Mouse (Mus musculus) E14TG2a.4 (cell line): ENCODE results near the gene Adgra3.

Source experiments
- H3K27me3 ChIP-seq: 2 replicates; pipeline ENCODE4 v1.6.1; 2014; ENCODE audit warnings: low read length, control low read depth; ENCODE audit not compliant: insufficient read depth
- H3K36me3 ChIP-seq: 2 replicates; pipeline ENCODE4 v1.6.1; 2014; ENCODE audit warnings: low read length, control low read depth; ENCODE audit not compliant: insufficient read depth
- H3K4me1 ChIP-seq: replicated peaks from 2 replicates; pipeline ENCODE4 v1.6.1; 2014; ENCODE audit warnings: low read depth, low read length, control low read depth
- H3K4me3 ChIP-seq: replicated peaks from 2 replicates; pipeline ENCODE4 v1.5.1; 2014; ENCODE audit warnings: mild to moderate bottlenecking, low read length
- H3K9me3 ChIP-seq: 2 replicates; pipeline ENCODE4 v1.6.1; 2014; ENCODE audit warnings: low read length, control low read depth
- CTCF ChIP-seq: conservative IDR thresholded peaks from 2 replicates; pipeline ENCODE4 v1.5.1; 2014; ENCODE audit warnings: low read length
- NANOG ChIP-seq: IDR thresholded peaks from 2 replicates; pipeline ENCODE4 v1.6.1; 2014; ENCODE audit warnings: borderline replicate concordance, low read length, mixed read lengths
- POU5F1 ChIP-seq: IDR thresholded peaks from 2 replicates; pipeline ENCODE4 v1.6.1; 2014; ENCODE audit warnings: low read length, borderline replicate concordance

Adgra3 gene

DNA sequence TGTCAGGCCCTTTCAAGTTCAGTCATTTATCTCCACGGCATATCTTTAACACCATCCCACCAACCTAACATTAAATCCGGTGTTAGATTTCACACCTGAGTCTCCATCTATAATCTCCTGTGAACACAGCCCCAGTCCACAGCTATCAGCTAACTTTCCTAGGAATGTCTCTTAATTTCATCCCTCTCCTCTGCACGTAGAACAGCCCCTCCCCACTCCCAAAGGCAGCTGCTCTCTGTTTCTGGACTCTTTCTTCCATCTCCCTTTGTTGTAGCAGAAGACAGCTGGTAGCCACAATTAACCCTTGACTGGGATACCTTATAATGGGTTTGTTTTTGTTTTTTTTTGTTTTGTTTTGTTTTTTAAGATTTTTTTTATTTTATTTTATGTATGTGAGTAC is 8.8 kb downstream of the Adgra3 start:
- no peak overlapping the region for H3K4me3 ChIP-seq
- H3K4me1 ChIP-seq: peaks cover 58% of the 10 kb centered on the region
- H3K27me3 ChIP-seq: no peaks in the 10 kb centered on the region
- TF ChIP-seq POU5F1 (no peak), CTCF (no peak), NANOG (no peak)
- 0 out of 2 replicates have a peak, but pooled peaks cover 3% of the 10 kb centered on the region for H3K36me3 ChIP-seq
- H3K9me3 ChIP-seq: no peaks in the 10 kb centered on the region

DNA sequence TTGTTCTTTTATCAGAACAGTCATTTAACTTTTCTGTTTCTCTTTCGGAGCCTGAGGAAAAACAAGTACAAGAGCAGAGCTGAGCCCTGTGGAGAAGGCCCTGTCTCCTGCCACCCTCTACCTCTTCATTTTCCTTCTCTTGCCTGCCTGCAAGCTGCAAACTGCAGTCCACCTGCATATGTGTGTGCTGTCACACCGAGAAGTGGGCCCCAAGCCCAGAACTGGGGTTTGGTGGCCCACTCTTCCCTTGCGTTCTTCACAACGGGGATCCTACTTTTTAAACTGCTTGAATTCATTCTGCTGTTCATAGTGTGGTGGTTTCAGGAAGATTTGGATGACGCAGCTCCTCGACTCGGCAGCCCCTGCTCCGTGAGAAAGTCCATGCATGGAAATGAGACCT is 9.3 kb downstream of the Adgra3 start:
- TF ChIP-seq POU5F1 (no peak), NANOG (no peak), CTCF (no peak)
- peaks cover 58% of the 10 kb centered on the region for H3K4me1 ChIP-seq

DNA sequence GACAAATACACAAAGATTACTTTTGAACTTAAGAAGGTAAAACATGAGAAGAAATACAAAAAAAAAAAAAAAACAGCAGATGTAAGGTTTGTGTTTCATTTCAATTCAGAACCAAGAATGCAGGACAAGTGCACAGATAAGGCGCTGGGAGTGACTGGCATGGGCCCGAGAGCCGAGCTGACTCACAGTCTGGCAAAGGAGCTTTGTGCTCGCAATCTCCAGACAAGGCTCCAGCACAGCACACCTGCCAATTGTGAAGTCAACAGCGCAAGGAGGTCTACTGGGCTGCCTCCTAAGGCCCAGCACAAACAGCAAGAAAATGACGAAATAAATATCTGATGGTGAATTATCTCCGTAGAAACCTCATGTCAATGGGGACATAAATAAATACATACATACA is 9.8 kb downstream of the Adgra3 start:
- H3K4me1 ChIP-seq: peaks cover 54% of the 10 kb centered on the region
- H3K4me3 ChIP-seq: no peak overlapping the region
- TF ChIP-seq POU5F1 (no peak), CTCF (no peak), NANOG (no peak)

More for the DNA sequence above, 9.3 kb downstream of the Adgra3 start:
- Histone ChIP-seq H3K36me3 (0 out of 2 replicates have a peak, but pooled peaks cover 3% of the 10 kb centered on the region), H3K4me3 (no peak overlapping the region), H3K27me3 (no peaks in the 10 kb centered on the region), H3K9me3 (no peaks in the 10 kb centered on the region)

DNA sequence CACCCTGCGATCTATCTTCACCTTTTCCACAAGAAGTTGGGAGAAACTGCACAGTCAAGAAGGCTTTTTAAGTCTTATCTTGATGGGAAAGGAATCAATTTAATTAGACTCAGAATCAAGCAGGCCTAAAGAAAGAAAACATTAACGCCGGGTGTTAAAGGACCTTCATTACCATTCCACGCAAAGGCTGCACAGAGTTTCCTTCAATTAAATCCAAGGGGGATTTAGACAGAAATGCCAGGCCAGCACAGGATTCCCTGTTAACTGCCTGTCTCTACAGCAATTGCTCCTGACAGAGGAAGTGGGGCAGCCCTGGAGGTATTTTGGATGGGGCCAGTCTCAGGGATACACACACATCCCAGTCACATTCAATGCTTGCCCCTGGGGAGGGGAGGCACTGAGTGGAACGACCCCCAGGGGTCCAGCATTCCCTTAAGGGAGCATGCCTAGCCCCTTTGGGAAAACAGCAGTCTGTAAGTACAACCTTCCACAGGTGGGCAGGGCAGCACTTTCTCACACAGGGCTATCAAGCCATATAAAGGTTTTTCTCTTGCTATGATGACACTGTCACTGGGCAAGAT is 10.4 kb downstream of the Adgra3 start:
- Histone ChIP-seq H3K4me1 (peaks cover 49% of the 10 kb centered on the region), H3K4me3 (no peak overlapping the region), H3K36me3 (0 out of 2 replicates have a peak, but pooled peaks cover 3% of the 10 kb centered on the region), H3K27me3 (no peaks in the 10 kb centered on the region), H3K9me3 (no peaks in the 10 kb centered on the region)
- TF ChIP-seq POU5F1 (no peak), CTCF (no peak), NANOG (no peak)

More for the DNA sequence above, 9.8 kb downstream of the Adgra3 start:
- 0 out of 2 replicates have a peak, but pooled peaks cover 3% of the 10 kb centered on the region for H3K36me3 ChIP-seq
- H3K9me3 ChIP-seq: no peaks in the 10 kb centered on the region
- no peaks in the 10 kb centered on the region for H3K27me3 ChIP-seq

DNA sequence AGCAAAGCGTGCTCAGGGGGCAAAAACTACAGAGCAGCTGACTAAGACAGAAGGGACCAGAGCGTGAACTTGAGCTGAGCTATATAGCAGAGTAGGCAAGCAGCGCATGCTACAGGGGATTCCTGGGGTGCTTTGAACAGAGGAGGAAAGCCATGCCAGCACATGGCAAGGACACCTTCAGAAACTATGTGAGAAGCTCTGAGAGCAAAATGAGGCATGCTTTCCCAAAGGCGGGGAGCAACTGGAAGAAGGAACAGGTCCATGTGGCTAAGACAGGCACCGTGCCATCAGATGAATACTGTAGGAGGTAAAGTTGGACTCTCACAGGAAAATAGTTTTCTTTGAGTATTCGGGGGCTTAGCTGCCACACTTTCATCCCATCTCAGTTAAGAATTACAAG is 13.6 kb downstream of the Adgra3 start:
- H3K36me3 ChIP-seq: no peaks in the 10 kb centered on the region
- no peak for TF ChIP-seq NANOG
- TF ChIP-seq POU5F1: no peak
- TF ChIP-seq CTCF: no peak
- no peaks in the 10 kb centered on the region for H3K27me3 ChIP-seq
- no peaks in the 10 kb centered on the region for H3K9me3 ChIP-seq
- peaks cover 33% of the 10 kb centered on the region for H3K4me1 ChIP-seq
- no peak overlapping the region for H3K4me3 ChIP-seq

DNA sequence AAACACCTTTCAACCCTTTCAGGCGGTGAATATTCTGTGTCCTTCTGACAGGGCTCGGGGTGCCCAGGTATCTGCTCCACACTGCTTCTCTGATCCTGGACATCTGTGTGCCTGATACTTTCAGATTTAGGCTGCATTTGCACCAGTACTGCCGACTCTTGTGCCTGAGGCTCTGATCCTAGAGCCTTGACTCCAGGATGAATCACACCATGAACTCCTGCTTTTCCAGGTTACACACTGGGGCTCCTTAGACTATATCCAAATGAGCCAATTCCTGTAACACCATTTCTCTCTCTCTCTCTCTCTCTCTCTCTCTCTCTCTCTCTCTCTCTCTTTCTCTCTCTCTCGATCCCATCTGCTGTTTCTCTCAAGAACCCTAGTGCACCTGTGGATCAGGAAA is 15.1 kb downstream of the Adgra3 start:
- H3K4me3 ChIP-seq: no peak overlapping the region
- H3K9me3 ChIP-seq: no peaks in the 10 kb centered on the region
- H3K27me3 ChIP-seq: no peaks in the 10 kb centered on the region
- no peaks in the 10 kb centered on the region for H3K36me3 ChIP-seq
- no peak for TF ChIP-seq NANOG
- TF ChIP-seq CTCF: no peak
- TF ChIP-seq POU5F1: no peak
- peaks cover 20% of the 10 kb centered on the region for H3K4me1 ChIP-seq

DNA sequence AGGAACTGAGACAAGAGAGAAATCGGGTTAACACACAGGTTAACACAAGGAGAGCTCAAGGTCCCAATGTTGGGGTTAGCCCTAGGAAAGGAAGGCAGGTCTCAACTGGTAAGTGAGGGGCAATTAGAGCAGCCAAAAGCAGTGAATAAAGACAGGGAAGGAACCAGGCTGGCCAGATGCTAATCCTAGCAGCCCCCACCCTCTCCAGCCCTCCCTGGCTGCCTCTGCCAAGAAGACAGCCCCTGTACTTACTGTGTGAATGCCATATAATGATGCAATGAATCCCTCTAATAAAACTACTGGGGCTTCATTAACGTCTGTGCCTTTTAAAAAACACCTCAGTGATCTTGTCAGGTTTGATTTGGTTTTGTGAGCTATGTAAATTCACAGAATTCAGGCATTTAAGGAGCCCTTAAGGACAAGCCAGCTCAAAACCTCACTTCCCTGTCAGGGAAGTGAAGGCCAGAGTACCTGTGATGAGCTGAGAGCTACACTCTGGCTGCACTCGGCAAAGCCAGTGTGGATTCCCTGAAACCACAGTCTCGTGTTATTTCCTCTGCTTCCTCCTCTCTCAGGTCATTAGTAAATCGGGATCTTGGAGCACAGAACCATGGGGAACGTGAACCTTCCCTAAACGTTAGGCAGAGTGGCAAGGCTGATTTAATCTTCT is 16.4 kb downstream of the Adgra3 start:
- Histone ChIP-seq H3K27me3 (no peaks in the 10 kb centered on the region), H3K36me3 (no peaks in the 10 kb centered on the region), H3K4me3 (no peak overlapping the region), H3K4me1 (peaks cover 15% of the 10 kb centered on the region), H3K9me3 (no peaks in the 10 kb centered on the region)
- TF ChIP-seq POU5F1 (no peak), CTCF (no peak)

DNA sequence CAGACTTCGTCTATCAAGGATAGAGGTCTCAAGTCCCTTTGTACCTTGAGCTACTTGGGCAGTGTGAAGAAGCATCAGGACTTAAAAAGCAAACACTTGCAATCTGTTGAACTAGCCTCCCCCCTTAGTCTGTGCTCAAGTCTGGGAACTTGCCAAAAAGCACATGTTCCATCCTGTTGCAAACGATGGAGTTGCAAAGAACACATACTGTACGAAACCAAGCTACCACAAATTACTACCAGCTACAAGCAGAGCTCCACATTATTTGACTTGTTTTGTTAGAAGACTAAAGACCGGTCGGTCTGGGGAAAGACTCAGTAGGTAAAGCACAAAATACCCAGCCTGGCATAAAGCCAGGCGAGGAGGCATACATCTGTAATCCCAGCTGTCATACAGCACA is 19.3 kb downstream of the Adgra3 start:
- Histone ChIP-seq H3K27me3 (no peaks in the 10 kb centered on the region), H3K9me3 (no peaks in the 10 kb centered on the region), H3K36me3 (no peaks in the 10 kb centered on the region), H3K4me1 (peaks cover 25% of the 10 kb centered on the region), H3K4me3 (no peak overlapping the region)
- TF ChIP-seq POU5F1 (no peak), CTCF (no peak), NANOG (no peak)

DNA sequence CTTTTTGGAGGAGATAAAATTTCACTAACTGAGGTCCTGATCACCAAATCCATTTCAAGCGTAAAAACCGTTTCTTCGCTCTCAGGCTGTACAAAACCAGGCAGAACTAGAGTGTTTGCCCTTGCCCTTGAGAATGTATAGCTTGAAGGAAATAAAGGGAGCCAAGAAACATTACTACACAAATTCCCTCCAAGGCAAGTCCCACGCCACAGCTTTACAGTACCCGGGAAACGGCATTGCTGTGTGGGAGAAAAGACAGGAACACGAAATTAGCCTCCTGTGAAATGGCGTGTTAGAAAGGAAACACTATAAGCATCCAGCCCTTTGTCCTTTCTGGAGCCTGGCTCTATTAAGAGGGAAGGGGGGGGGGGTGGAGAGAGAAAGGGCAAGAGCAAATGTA is 21.1 kb downstream of the Adgra3 start:
- H3K27me3 ChIP-seq: no peaks in the 10 kb centered on the region
- TF ChIP-seq NANOG (no peak), CTCF (no peak), POU5F1 (no peak)
- no peaks in the 10 kb centered on the region for H3K9me3 ChIP-seq
- H3K4me3 ChIP-seq: no peak overlapping the region
- peaks cover 27% of the 10 kb centered on the region for H3K4me1 ChIP-seq
- no peaks in the 10 kb centered on the region for H3K36me3 ChIP-seq
